Mouse (Mus musculus) Patski (cell line): Measurements from ENCODE around the gene Gm3409. TPM values are rescaled to one million over a fixed set of nuclear protein-coding genes. Genes with fewer than 3 reads are reported as not detected.
"Not testable (repeated sequence)": the region's sequence is repeated elsewhere in the genome, so short reads cannot be mapped to it uniquely, and the experiment has no call there.

Experiments used
- ATAC-seq: fragments of 100-300 bp; one replicate; pipeline ENCODE4 v1.8.0; 2021
- CTCF ChIA-PET: fragments of 350-600 bp; sonication (Branson Sonifier 250); formaldehyde crosslinking; loops from one replicate; lab custom pipeline; 2022; ENCODE audit warnings: inconsistent platforms; lab: Charles Lee
- POLR2A ChIA-PET: fragments of 350-600 bp; sonication (Branson Sonifier 250); formaldehyde crosslinking; loops from one replicate; lab custom pipeline; 2022; ENCODE audit warnings: antibody characterized with exemption, inconsistent platforms; lab: Charles Lee
- DNase-seq: peaks from one replicate; pipeline ENCODE4 v3.0.0-alpha.2; 2011; ENCODE audit warnings: low read depth, low spot score
- H3K27me3 ChIP-seq: fragments of 371-371 bp; one replicate; pipeline ENCODE4 v1.5.1; 2021
- CTCF ChIP-seq: fragments of 100-300 bp; IDR thresholded peaks from one replicate; pipeline ENCODE4 v1.5.1; 2021
- in situ Hi-C: fragments of 300-500 bp; cut with MboI; formaldehyde crosslinking; loops from 3 replicates; pipeline ENCODE4 v1.11.1; 2018; ENCODE audit warnings: low pct_unique_long_range_greater_than_20kb, mixed read lengths
- polyA plus RNA-seq: library from polyadenylated mRNA; unstranded; gene quantifications from one replicate; pipeline ENCODE4 v1.2.3, GENCODE M21; 2021

The Gm3409 gene
- not detected for polyA plus RNA-seq

DNA sequence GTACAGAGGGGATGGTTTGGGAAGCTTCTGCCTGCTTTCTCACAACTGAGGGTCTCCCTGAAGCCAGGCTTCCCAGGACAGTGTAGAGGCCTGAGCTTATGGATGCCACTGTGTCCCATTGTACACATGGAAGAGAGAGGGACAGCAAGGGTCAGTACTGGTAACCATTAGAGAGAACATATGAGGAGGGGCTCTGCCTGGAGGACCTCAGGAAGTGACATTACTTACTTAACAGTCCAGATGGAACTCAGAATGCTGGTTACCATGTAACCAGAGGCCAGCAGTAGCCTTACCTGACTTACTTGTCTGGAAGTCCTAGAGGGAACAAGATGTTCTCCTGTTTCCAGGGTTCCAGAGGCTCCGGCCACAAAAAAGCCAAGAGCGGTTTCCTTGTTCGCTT, at the start of gene Gm3409:
Gene Gm3409, plus strand, starts transcription at position 301 of the 400 bp plus-strand sequence.
- in situ Hi-C loops, POLR2A ChIA-PET, CTCF ChIA-PET, DNase-seq, ATAC-seq, H3K27me3 ChIP-seq: not testable (repeated sequence)

GRCm38 (mm10) chr5:146488959-146489358, 48.5 kb upstream of the Gm3409 start:
- in situ Hi-C loops, CTCF ChIA-PET, H3K27me3 ChIP-seq, DNase-seq, POLR2A ChIA-PET, ATAC-seq: not testable (repeated sequence)
- TF ChIP-seq CTCF, result peak; percentile 66

- DNase-seq, CTCF ChIA-PET, POLR2A ChIA-PET, ATAC-seq, H3K27me3 ChIP-seq, in situ Hi-C loops: not testable (repeated sequence)
Observed at GRCm38 (mm10) chr5:146491063-146491462, 46.4 kb upstream of the Gm3409 start, which contains the start of gene Gm6370. Gene Gm6370, plus strand, starts transcription at chr5:146491363.

DNA sequence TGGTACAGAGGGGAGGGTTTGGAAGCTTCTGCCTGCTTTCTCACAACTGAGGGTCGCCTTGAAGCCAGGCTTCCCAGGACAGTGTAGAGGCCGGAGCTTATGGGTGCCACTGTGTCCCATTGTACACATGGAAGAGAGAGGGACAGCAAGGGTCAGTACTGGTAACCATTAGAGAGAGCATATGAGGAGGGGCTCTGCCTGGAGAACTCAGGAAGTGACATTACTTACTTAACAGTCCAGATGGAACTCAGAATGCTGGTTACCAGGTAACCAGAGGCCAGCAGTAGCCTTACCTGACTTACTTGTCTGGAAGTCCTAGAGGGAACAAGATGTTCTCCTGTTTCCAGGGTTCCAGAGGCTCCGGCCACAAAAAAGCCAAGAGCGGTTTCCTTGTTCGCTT, 35.3 kb upstream of the Gm3409 start, which contains the start of gene 4930449I24Rik:
Gene 4930449I24Rik, plus strand, starts transcription at position 301 of the 400 bp plus-strand sequence.
- H3K27me3 ChIP-seq, CTCF ChIA-PET, DNase-seq, POLR2A ChIA-PET, in situ Hi-C loops, ATAC-seq: not testable (repeated sequence)

DNA sequence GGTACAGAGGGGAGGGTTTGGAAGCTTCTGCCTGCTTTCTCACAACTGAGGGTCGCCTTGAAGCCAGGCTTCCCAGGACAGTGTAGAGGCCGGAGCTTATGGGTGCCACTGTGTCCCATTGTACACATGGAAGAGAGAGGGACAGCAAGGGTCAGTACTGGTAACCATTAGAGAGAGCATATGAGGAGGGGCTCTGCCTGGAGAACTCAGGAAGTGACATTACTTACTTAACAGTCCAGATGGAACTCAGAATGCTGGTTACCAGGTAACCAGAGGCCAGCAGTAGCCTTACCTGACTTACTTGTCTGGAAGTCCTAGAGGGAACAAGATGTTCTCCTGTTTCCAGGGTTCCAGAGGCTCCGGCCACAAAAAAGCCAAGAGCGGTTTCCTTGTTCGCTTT, 23.6 kb upstream of the Gm3409 start, which contains the start of gene Gm3402:
Gene Gm3402, plus strand, starts transcription at position 301 of the 400 bp plus-strand sequence.
- ATAC-seq, in situ Hi-C loops, DNase-seq, CTCF ChIA-PET, POLR2A ChIA-PET, H3K27me3 ChIP-seq: not testable (repeated sequence)

- DNase-seq, H3K27me3 ChIP-seq, ATAC-seq, in situ Hi-C loops, CTCF ChIA-PET, POLR2A ChIA-PET: not testable (repeated sequence)
Observed at GRCm38 (mm10) chr5:146525501-146525900, 11.9 kb upstream of the Gm3409 start, which contains the start of gene Gm3404. Gene Gm3404, plus strand, starts transcription at chr5:146525801.

DNA sequence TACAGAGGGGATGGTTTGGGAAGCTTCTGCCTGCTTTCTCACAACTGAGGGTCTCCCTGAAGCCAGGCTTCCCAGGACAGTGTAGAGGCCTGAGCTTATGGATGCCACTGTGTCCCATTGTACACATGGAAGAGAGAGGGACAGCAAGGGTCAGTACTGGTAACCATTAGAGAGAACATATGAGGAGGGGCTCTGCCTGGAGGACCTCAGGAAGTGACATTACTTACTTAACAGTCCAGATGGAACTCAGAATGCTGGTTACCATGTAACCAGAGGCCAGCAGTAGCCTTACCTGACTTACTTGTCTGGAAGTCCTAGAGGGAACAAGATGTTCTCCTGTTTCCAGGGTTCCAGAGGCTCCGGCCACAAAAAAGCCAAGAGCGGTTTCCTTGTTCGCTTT, 18.4 kb downstream of the Gm3409 start, which contains the start of gene Gm3415:
Gene Gm3415, plus strand, starts transcription at position 301 of the 400 bp plus-strand sequence.
- DNase-seq, in situ Hi-C loops, ATAC-seq, H3K27me3 ChIP-seq, POLR2A ChIA-PET, CTCF ChIA-PET: not testable (repeated sequence)

- ATAC-seq, result no peak
- in situ Hi-C loops, result no loop called here
- ChIA-PET POLR2A (no interaction called here), CTCF (interaction anchor here (0.7 kb wide), 1 partner anchor 8 kb away, joined by 3 read pairs; no protein-coding TSS in a partner anchor)
- peaks cover 5% of the 10 kb centered on the region for H3K27me3 ChIP-seq
- TF ChIP-seq CTCF, result no peak
- no peak for DNase-seq
Observed at GRCm38 (mm10) chr5:146564259-146564658, 26.8 kb downstream of the Gm3409 start.

DNA sequence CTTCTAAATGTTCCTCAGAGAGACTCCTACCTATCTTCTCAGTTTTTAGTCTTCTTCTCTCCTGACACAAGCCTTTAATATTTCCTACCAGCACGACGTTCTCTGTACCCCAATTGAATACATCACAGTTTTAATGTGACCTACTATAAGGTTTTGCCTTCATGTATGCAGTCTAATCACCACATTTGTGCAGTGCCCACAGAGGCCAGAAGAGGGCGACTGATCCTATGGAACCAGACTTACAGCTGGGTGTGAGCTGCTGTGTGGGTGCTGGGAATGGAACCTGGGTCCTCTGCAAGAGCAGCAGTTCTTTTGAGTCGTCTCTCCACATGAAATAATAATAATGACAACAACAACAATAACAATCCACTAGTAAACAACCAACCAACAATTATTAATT, 29.6 kb downstream of the Gm3409 start:
- ChIA-PET POLR2A (no interaction called here), CTCF (no interaction called here)
- DNase-seq (no peak), ATAC-seq (no peak)
- in situ Hi-C loops, result loop anchor here (5.0 kb wide), 1 partner anchor 420 kb away; no protein-coding TSS in a partner anchor
- TF ChIP-seq CTCF, result peak; percentile 55
- peaks cover 5% of the 10 kb centered on the region for H3K27me3 ChIP-seq

DNA sequence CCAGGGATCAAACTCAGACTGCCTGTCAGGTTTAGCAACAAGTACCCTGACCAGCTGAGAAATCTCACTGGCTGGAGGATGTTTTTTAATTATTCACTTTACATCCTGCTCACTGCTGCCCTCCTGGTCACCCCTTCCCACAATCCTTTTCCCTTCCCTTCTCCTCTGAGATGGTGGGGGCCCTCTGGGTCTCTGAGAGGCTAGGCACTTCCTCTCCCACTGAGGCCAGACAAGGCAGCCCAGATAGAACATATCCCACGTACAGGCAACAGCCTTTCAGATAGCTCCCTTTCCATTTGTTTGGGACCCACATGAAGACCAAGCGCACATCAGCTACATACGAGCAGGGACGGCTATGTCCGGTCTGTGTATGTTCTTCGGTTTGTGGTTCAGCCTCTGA, 32.7 kb downstream of the Gm3409 start:
- DNase-seq, in situ Hi-C loops, ATAC-seq, CTCF ChIA-PET, POLR2A ChIA-PET: not testable (repeated sequence)
- peaks cover 15% of the 10 kb centered on the region for H3K27me3 ChIP-seq

- CTCF ChIA-PET, result interaction anchor here (1.1 kb wide), 1 partner anchor 8 kb away, joined by 3 read pairs; no protein-coding TSS in a partner anchor
- DNase-seq, ATAC-seq, in situ Hi-C loops, POLR2A ChIA-PET: not testable (repeated sequence)
- H3K27me3 ChIP-seq, result peaks cover 15% of the 10 kb centered on the region
Observed at GRCm38 (mm10) chr5:146571830-146572734, 34.6 kb downstream of the Gm3409 start.

DNA sequence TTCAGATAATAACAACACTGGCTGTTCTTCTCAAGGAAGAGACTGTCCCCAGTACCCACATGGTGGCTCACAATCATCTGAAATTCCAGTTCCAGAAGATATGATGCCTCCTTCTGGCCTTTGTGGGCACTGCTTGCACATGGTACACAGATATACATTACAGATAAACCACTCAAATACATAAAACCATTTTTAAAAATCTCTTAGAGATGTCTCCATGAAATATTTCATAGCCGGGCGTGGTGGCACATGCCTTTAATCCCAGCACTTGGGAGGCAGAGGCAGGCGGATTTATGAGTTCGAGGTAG, 35.2 kb downstream of the Gm3409 start:
- DNase-seq, POLR2A ChIA-PET, ATAC-seq, in situ Hi-C loops: not testable (repeated sequence)
- CTCF ChIA-PET, result interaction anchor here (1.1 kb wide), 1 partner anchor 9 kb away, joined by 3 read pairs; no protein-coding TSS in a partner anchor
- H3K27me3 ChIP-seq, result peaks cover 11% of the 10 kb centered on the region
